8 mouse cellular contexts compared by ENCODE assay signal in genomic region chr4:44981974-44982287, GRCm38 (mm10). TPM values are rescaled to one million over a fixed set of nuclear protein-coding genes. Genes with fewer than 3 reads are reported as not detected.
A peak's percentile ranks its signal among the peaks of the same experiment; 100 is the strongest.
DNase-seq lines count a peak whose midpoint lies in the region; ATAC-seq and TF ChIP-seq lines count a peak whose summit lies in the region.

No protein-coding gene starts in this region.

- no peak for TF ChIP-seq POLR2A in small intestine, adult 2 months (IDR thresholded peaks at IDR 0.05; ENCODE audit: low read depth, low read length)

- no peaks in the 10 kb centered on the region for H3K9me3 ChIP-seq in lung, embryonic 14.5 days (ENCODE audit: low read depth, low read length)
- H3K9me3 ChIP-seq in forebrain, embryonic 10.5 days, result no peaks in the 10 kb centered on the region

- no peak for DNase-seq in lung, embryonic 14.5 days
- no peak for DNase-seq in lung, postnatal 10 days
- no peak for DNase-seq in forebrain, embryonic 10.5 days (ENCODE audit: extremely low spot score, low spot score)
- peak; percentile 63 to 87 for DNase-seq in kidney, postnatal 25 days
- DNase-seq in thymus, adult 18-20 months, result no peak
- no peak for DNase-seq in ovary, adult 18-20 months (ENCODE audit: low spot score)
- DNase-seq in ovary, postnatal 10 days (ENCODE audit: low spot score), result no peak

- peak overlapping the region; percentile 89 for H3K9ac ChIP-seq in lung, embryonic 14.5 days

- peaks cover 14% of the 10 kb centered on the region; the same call in 1 of the 2 replicates for H3K36me3 ChIP-seq in lung, embryonic 14.5 days (ENCODE audit: insufficient read depth)
- H3K36me3 ChIP-seq in forebrain, embryonic 10.5 days (replicated peaks), result peaks cover 35% of the 10 kb centered on the region
- H3K36me3 ChIP-seq in small intestine, adult 2 months (ENCODE audit: control insufficient read depth, insufficient read depth, low read length), result peaks cover 1% of the 10 kb centered on the region; the same call in 1 of the 2 replicates

- no peak for TF ChIP-seq CTCF in lung, embryonic 14.5 days (IDR thresholded peaks at IDR 0.05; ENCODE audit: low read depth)
- no peak for TF ChIP-seq CTCF in small intestine, adult 2 months (IDR thresholded peaks at IDR 0.05; ENCODE audit: extremely low read depth, insufficient read length, insufficient replicate concordance, low read depth, low read length)

- H3K4me1 ChIP-seq in lung, embryonic 14.5 days (ENCODE audit: insufficient read depth), result no peaks in the 10 kb centered on the region
- peaks cover 35% of the 10 kb centered on the region for H3K4me1 ChIP-seq in forebrain, embryonic 10.5 days
- H3K4me1 ChIP-seq in small intestine, adult 2 months (ENCODE audit: control insufficient read depth, insufficient read depth, insufficient read length, low read length), result peaks cover 7% of the 10 kb centered on the region

- no peaks in the 10 kb centered on the region for H3K27me3 ChIP-seq in lung, embryonic 14.5 days (ENCODE audit: insufficient read depth, low read length)
- H3K27me3 ChIP-seq in forebrain, embryonic 10.5 days (ENCODE audit: poor library complexity, severe bottlenecking), result no peaks in the 10 kb centered on the region
- H3K27me3 ChIP-seq in small intestine, adult 2 months (ENCODE audit: control insufficient read depth, insufficient read depth, low read length), result no peaks in the 10 kb centered on the region

- H3K27ac ChIP-seq in lung, embryonic 14.5 days (ENCODE audit: low read depth), result peak overlapping the region; percentile 84
- peak overlapping the region; percentile 96 for H3K27ac ChIP-seq in forebrain, embryonic 10.5 days
- H3K27ac ChIP-seq in small intestine, adult 2 months (ENCODE audit: insufficient read depth, low read depth, low read length), result peak overlapping the region; percentile 85

- no peak for ATAC-seq in lung, embryonic 14.5 days (ENCODE audit: insufficient read depth)

- H3K4me3 ChIP-seq in lung, embryonic 14.5 days (ENCODE audit: low read depth, low read length), result peak overlapping the region; percentile 57
- H3K4me3 ChIP-seq in forebrain, embryonic 10.5 days, result peak overlapping the region; percentile 87
- H3K4me3 ChIP-seq in small intestine, adult 2 months (ENCODE audit: low read depth, low read length), result peak overlapping the region; percentile 87

- 26% methylated on average over 5 of the region's 5 CpGs for WGBS in lung, embryonic 14.5 days
- 22% methylated on average over 5 of the region's 5 CpGs for WGBS in forebrain, embryonic 10.5 days
- WGBS in small intestine, adult 2 months, result 8% methylated on average over 5 of the region's 5 CpGs

- H3K4me2 ChIP-seq in lung, embryonic 14.5 days, result peak overlapping the region; percentile 94

RNA-seq across cellular contexts. Expression of gene Grhpr, which starts 0.7 kb away (rescaled TPM):
- polyA plus RNA-seq in lung, embryonic 14.5 days (2014; fragmentation: Nextera tagmentation; extraction: Ambion mirVana), result 46.2 and 50.1 TPM in 2 replicates
- polyA plus RNA-seq in forebrain, embryonic 10.5 days (2016; fragmentation: Nextera tagmentation; extraction: Ambion mirVana), result 65.4 and 73.4 TPM in 2 replicates
- 32.6 and 32.9 TPM in 2 replicates for polyA plus RNA-seq in small intestine, adult 2 months (2012; rRNA removed)

RNA-seq across cellular contexts. Expression of gene Zbtb5, which starts 30.3 kb away (rescaled TPM):
- 22.2 and 23.7 TPM in 2 replicates for polyA plus RNA-seq in lung, embryonic 14.5 days (2014; fragmentation: Nextera tagmentation; extraction: Ambion mirVana)
- polyA plus RNA-seq in forebrain, embryonic 10.5 days (2016; fragmentation: Nextera tagmentation; extraction: Ambion mirVana), result 36.5 and 37.6 TPM in 2 replicates
- polyA plus RNA-seq in small intestine, adult 2 months (2012; rRNA removed), result 2.0 and 6.3 TPM in 2 replicates

RNA-seq across cellular contexts. Expression of gene Polr1e, which starts 36.5 kb away (rescaled TPM):
- 40.1 and 43.3 TPM in 2 replicates for polyA plus RNA-seq in lung, embryonic 14.5 days (2014; fragmentation: Nextera tagmentation; extraction: Ambion mirVana)
- polyA plus RNA-seq in forebrain, embryonic 10.5 days (2016; fragmentation: Nextera tagmentation; extraction: Ambion mirVana), result 64.8 and 71.4 TPM in 2 replicates
- 1.8 and 2.3 TPM in 2 replicates for polyA plus RNA-seq in small intestine, adult 2 months (2012; rRNA removed)

Comparison
In these comparisons a context has a peak if more than half of its experiments do, and no peak if none do; other contexts are left out.
1. DNase-seq: peak in kidney, postnatal 25 days (2 of 2); none in lung, embryonic 14.5 days (single experiment), lung, postnatal 10 days (single experiment), forebrain, embryonic 10.5 days (single experiment), thymus, adult 18-20 months (0 of 2), ovary, adult 18-20 months (single experiment) and ovary, postnatal 10 days (single experiment).
2. RNA of gene Polr1e, which starts 36.5 kb away (polyA plus RNA-seq): 64.8 to 71.4 TPM in forebrain, embryonic 10.5 days and 40.1 to 43.3 TPM in lung, embryonic 14.5 days; 1.8 to 2.3 TPM in small intestine, adult 2 months; every median in the first group is over 10 times any median in the second.
3. Peak in every context shown above with its lines, with median percentiles within 50 percentile points of each other: H3K27ac ChIP-seq and H3K4me3 ChIP-seq.